Comparison of ENCODE assay signal across 22 mouse cellular contexts in the genomic region with DNA sequence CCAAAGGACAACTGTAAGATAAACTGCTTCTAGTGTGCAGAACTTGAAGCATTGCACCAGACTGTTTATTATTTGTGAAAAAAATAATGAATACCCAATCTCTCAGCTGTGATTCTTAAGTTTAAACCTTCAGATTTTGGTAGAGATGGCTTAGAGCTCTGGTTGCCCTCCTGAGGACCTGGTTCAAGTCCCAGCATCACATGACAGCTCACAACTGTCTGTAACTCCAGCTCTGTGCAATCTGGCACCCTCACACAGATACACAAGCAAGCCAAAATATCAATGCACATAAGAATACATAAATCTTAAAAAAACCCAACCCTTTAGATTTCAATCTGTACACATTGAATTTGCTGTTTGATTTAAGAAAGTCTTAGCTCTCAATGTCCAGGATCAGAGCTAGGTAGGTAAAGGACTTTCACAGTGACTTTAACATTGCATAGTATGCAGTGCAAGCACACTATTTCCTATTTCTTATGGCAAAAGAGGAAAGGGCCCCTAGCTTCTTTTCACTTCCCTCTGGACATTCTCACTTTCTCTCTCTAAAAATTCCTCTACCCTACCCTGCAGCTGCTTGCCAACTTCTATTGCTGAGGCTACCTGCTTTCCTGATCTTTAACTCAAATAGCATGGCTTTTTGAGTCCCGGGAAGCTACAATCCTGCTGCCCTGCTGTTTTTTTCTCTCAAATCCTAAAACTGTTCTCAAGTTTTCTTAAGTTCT. TPM values are rescaled to one million over a fixed set of nuclear protein-coding genes. Genes with fewer than 3 reads are reported as not detected.
A peak's percentile ranks its signal among the peaks of the same experiment; 100 is the strongest.
DNase-seq lines count a peak whose midpoint lies in the region; ATAC-seq and TF ChIP-seq lines count a peak whose summit lies in the region.
"Had no signal": no experiment of that assay in that cellular context is flagged by ENCODE, and none has a peak within 500 bp of the region (broad histone marks: within the 10 kb centered on the region; RNA-seq: fewer than 3 reads in every experiment).

No protein-coding gene starts in this region.

- peak; percentile 6 for DNase-seq in liver, postnatal 0 days
- peak; percentile 40 for DNase-seq in splenic B cell, adult 2 months (ENCODE audit: low read depth, low spot score)
- DNase-seq in cerebellum, adult 2 months: no peak
- DNase-seq in right cerebral cortex, postnatal 10 days (ENCODE audit: low spot score in 2 of 2): no peak
- DNase-seq in heart, embryonic 10.5 days (ENCODE audit: low spot score): no peak
- DNase-seq: adrenal gland, adult 8-10 months; adrenal gland, postnatal 36 days; cerebellum, adult 8-10 months; cerebellum, postnatal 14 days; forebrain, postnatal 0 days; gastrocnemius, postnatal 14 days; heart, postnatal 10 days had no signal

- H3K4me2 ChIP-seq in liver, postnatal 0 days (ENCODE audit: low read depth, low read length): no peak overlapping the region
- no peak overlapping the region for H3K4me2 ChIP-seq in liver, embryonic 12.5 days
- H3K4me2 ChIP-seq: embryonic facial prominence, embryonic 12.5 days; forebrain, embryonic 12.5 days; hindbrain, embryonic 13.5 days had no signal

- H3K9me3 ChIP-seq in liver, postnatal 0 days (ENCODE audit: low read length): no peaks in the 10 kb centered on the region
- no peaks in the 10 kb centered on the region for H3K9me3 ChIP-seq in liver, embryonic 12.5 days (replicated peaks)
- no peaks in the 10 kb centered on the region for H3K9me3 ChIP-seq in heart, embryonic 10.5 days
- H3K9me3 ChIP-seq: embryonic facial prominence, embryonic 12.5 days; forebrain, embryonic 12.5 days; hindbrain, embryonic 13.5 days had no signal

- no peaks in the 10 kb centered on the region for H3K79me2 ChIP-seq in macrophage (ENCODE audit: inconsistent target)

- H3K27ac ChIP-seq in liver, postnatal 0 days (ENCODE audit: low read depth): peak overlapping the region; percentile 71
- H3K27ac ChIP-seq in liver, embryonic 12.5 days: no peak overlapping the region
- H3K27ac ChIP-seq in bone marrow macrophage, adult 2 months (ENCODE audit: insufficient read depth, low read depth, low read length): peak overlapping the region; percentile 96
- peak overlapping the region; percentile 91 for H3K27ac ChIP-seq in macrophage
- no peak overlapping the region for H3K27ac ChIP-seq in cerebellum, adult 2 months (ENCODE audit: insufficient read depth, low read length)
- H3K27ac ChIP-seq in heart, embryonic 10.5 days: no peak overlapping the region
- H3K27ac ChIP-seq: embryonic facial prominence, embryonic 12.5 days; forebrain, embryonic 12.5 days; hindbrain, embryonic 13.5 days; hindbrain, postnatal 0 days had no signal

- no peak for TF ChIP-seq EP300 in liver, postnatal 0 days (IDR thresholded peaks at IDR 0.05; ENCODE audit: low read depth)

- no peak overlapping the region for H3K9ac ChIP-seq in liver, postnatal 0 days (replicated peaks)
- no peak overlapping the region for H3K9ac ChIP-seq in liver, embryonic 12.5 days
- H3K9ac ChIP-seq: embryonic facial prominence, embryonic 12.5 days; forebrain, embryonic 12.5 days; forebrain, postnatal 0 days; hindbrain, embryonic 13.5 days had no signal

- no peak for TF ChIP-seq POLR2A in bone marrow macrophage, adult 2 months (IDR thresholded peaks at IDR 0.05; ENCODE audit: borderline replicate concordance, low read depth, low read length)
- no peak for TF ChIP-seq POLR2A in cerebellum, adult 2 months (IDR thresholded peaks at IDR 0.05; ENCODE audit: borderline replicate concordance, insufficient read depth, low read length)

- 58% methylated on average over 1 of the region's 1 CpGs for WGBS in liver, postnatal 0 days (ENCODE audit: insufficient replicate concordance)
- 50% methylated on average over 1 of the region's 1 CpGs for WGBS in liver, embryonic 12.5 days (ENCODE audit: insufficient replicate concordance)
- WGBS in macrophage (ENCODE audit: missing documents): 45% methylated on average over 1 of the region's 1 CpGs
- 89% methylated on average over 1 of the region's 1 CpGs for WGBS in cerebellum, adult 2 months
- 88% methylated on average over 1 of the region's 1 CpGs for WGBS in heart, embryonic 10.5 days

- ATAC-seq in liver, postnatal 0 days: 0 out of 2 replicates have a peak, but pooled peaks have one; percentile 13
- no peak for ATAC-seq in liver, embryonic 12.5 days
- ATAC-seq: forebrain, postnatal 0 days; hindbrain, postnatal 0 days had no signal

- no peak for TF ChIP-seq CTCF in liver, postnatal 0 days (IDR thresholded peaks at IDR 0.05; ENCODE audit: low read depth)
- no peak for TF ChIP-seq CTCF in bone marrow macrophage, adult 2 months (IDR thresholded peaks at IDR 0.05; ENCODE audit: low read depth, low read length)
- TF ChIP-seq CTCF in cerebellum, adult 2 months (IDR thresholded peaks at IDR 0.05; ENCODE audit: borderline replicate concordance, insufficient read depth, low read depth, low read length): no peak

- no peak overlapping the region for H3K4me3 ChIP-seq in liver, postnatal 0 days (ENCODE audit: low read depth, low read length)
- no peak overlapping the region for H3K4me3 ChIP-seq in liver, embryonic 12.5 days
- H3K4me3 ChIP-seq in bone marrow macrophage, adult 2 months (ENCODE audit: insufficient read depth, low read length): peak overlapping the region; percentile 12; the same call in 1 of the 2 replicates
- no peak overlapping the region for H3K4me3 ChIP-seq in macrophage (ENCODE audit: inconsistent target)
- no peak overlapping the region for H3K4me3 ChIP-seq in cerebellum, adult 2 months (replicated peaks; ENCODE audit: insufficient read depth, low read depth, low read length)
- H3K4me3 ChIP-seq in heart, embryonic 10.5 days: no peak overlapping the region
- H3K4me3 ChIP-seq: embryonic facial prominence, embryonic 12.5 days; forebrain, embryonic 12.5 days; hindbrain, embryonic 13.5 days had no signal

- H3K27me3 ChIP-seq in liver, postnatal 0 days (ENCODE audit: insufficient read depth, low read length): no peaks in the 10 kb centered on the region
- no peaks in the 10 kb centered on the region for H3K27me3 ChIP-seq in liver, embryonic 12.5 days (replicated peaks)
- H3K27me3 ChIP-seq in splenic B cell, adult 2 months (ENCODE audit: control insufficient read depth, insufficient read depth, low read length, poor library complexity, severe bottlenecking): no peaks in the 10 kb centered on the region
- H3K27me3 ChIP-seq in cerebellum, adult 2 months (ENCODE audit: control insufficient read depth, insufficient read depth, low read length): no peaks in the 10 kb centered on the region
- H3K27me3 ChIP-seq in heart, embryonic 10.5 days (ENCODE audit: insufficient read depth, poor library complexity, severe bottlenecking): no peaks in the 10 kb centered on the region
- H3K27me3 ChIP-seq: embryonic facial prominence, embryonic 12.5 days; forebrain, embryonic 12.5 days; hindbrain, embryonic 13.5 days had no signal

- H3K36me3 ChIP-seq in liver, postnatal 0 days (replicated peaks; ENCODE audit: insufficient read depth, low read length): no peaks in the 10 kb centered on the region
- no peaks in the 10 kb centered on the region for H3K36me3 ChIP-seq in liver, embryonic 12.5 days
- H3K36me3 ChIP-seq in macrophage (ENCODE audit: inconsistent target): no peaks in the 10 kb centered on the region
- H3K36me3 ChIP-seq in splenic B cell, adult 2 months (ENCODE audit: control insufficient read depth, insufficient read depth, low read length, poor library complexity, severe bottlenecking): no peaks in the 10 kb centered on the region
- H3K36me3 ChIP-seq in heart, embryonic 10.5 days: no peaks in the 10 kb centered on the region
- H3K36me3 ChIP-seq: embryonic facial prominence, embryonic 12.5 days; forebrain, embryonic 12.5 days; hindbrain, embryonic 13.5 days had no signal

- H3K4me1 ChIP-seq in liver, postnatal 0 days (ENCODE audit: insufficient read depth): no peaks in the 10 kb centered on the region
- no peaks in the 10 kb centered on the region for H3K4me1 ChIP-seq in liver, embryonic 12.5 days
- H3K4me1 ChIP-seq in bone marrow macrophage, adult 2 months (ENCODE audit: control insufficient read depth, insufficient read depth, low read length): peaks cover 27% of the 10 kb centered on the region
- H3K4me1 ChIP-seq in cerebellum, adult 2 months (ENCODE audit: control insufficient read depth, insufficient read depth, low read length): no peaks in the 10 kb centered on the region
- H3K4me1 ChIP-seq in heart, embryonic 10.5 days: no peaks in the 10 kb centered on the region
- H3K4me1 ChIP-seq: embryonic facial prominence, embryonic 12.5 days; forebrain, embryonic 12.5 days; hindbrain, embryonic 13.5 days had no signal

RNA-seq across cellular contexts. Expression of a gene that starts 1.2 kb away (rescaled TPM):
- 0.11 TPM in 2 replicates for polyA plus RNA-seq in liver, postnatal 0 days (2015; fragmentation: Nextera tagmentation; extraction: Ambion mirVana)
- polyA plus RNA-seq in liver, embryonic 12.5 days (2016; fragmentation: Nextera tagmentation; extraction: Ambion mirVana): not detected in 2 replicates
- polyA plus RNA-seq in bone marrow macrophage, adult 2 months (2012; ENCODE audit: insufficient read depth, insufficient read length, missing spikeins): not detected in 2 replicates
- under 1 TPM in 3 of 26 experiments, not detected in 23; 0.17 to 0.25 (median 0.18) TPM for total RNA-seq in macrophage (2018; cell fraction: chromatin; rRNA removed)
- total RNA-seq in macrophage (2018; cell fraction: cytosol; rRNA removed): under 1 TPM in 15 of 26 experiments, not detected in 11; 0.03 to 0.10 (median 0.05) TPM
- under 1 TPM in 11 of 26 experiments, not detected in 15; 0.06 to 0.60 (median 0.17) TPM for total RNA-seq in macrophage (2018; cell fraction: nucleus; rRNA removed)
- 0.06 TPM in 1 of 3 replicates, not detected in the others for polyA plus RNA-seq in macrophage (2018)
- polyA plus RNA-seq in cerebellum, adult 2 months (2012; rRNA removed): not detected in 2 replicates
- polyA plus RNA-seq in heart, embryonic 10.5 days (2016; fragmentation: Nextera tagmentation; extraction: Ambion mirVana): 0.06 TPM in 1 of 2 replicates, not detected in the other
- total RNA-seq: forebrain, postnatal 0 days; gastrocnemius, adult 18-20 months; gastrocnemius, postnatal 14 days; heart, postnatal 10 days; hindbrain, postnatal 0 days had no signal
- polyA plus RNA-seq: embryonic facial prominence, embryonic 12.5 days; forebrain, embryonic 12.5 days; heart, embryonic 14.5 days had no signal

RNA-seq across cellular contexts. Expression of a gene that starts 11.4 kb away (rescaled TPM):
- 3.3 and 4.3 TPM in 2 replicates for polyA plus RNA-seq in liver, postnatal 0 days (2015; fragmentation: Nextera tagmentation; extraction: Ambion mirVana)
- 5.4 and 5.6 TPM in 2 replicates for polyA plus RNA-seq in liver, embryonic 12.5 days (2016; fragmentation: Nextera tagmentation; extraction: Ambion mirVana)
- polyA plus RNA-seq in bone marrow macrophage, adult 2 months (2012; ENCODE audit: insufficient read depth, insufficient read length, missing spikeins): 15.0 and 16.2 TPM in 2 replicates
- total RNA-seq in macrophage (2018; cell fraction: chromatin; rRNA removed): 100 to 1,000 TPM in 20 of 26 experiments, 10 to 100 TPM in 6; 74.3 to 258 (median 164) TPM
- 10 to 100 TPM in 22 of 26 experiments, 1 to 10 TPM in 4; 6.9 to 26.7 (median 14.4) TPM for total RNA-seq in macrophage (2018; cell fraction: cytosol; rRNA removed)
- 100 to 1,000 TPM in 1 of 26 experiments, 10 to 100 TPM in 25; 29.2 to 106 (median 71.1) TPM for total RNA-seq in macrophage (2018; cell fraction: nucleus; rRNA removed)
- polyA plus RNA-seq in macrophage (2018): 10.0 to 13.5 TPM (median 12.8 TPM) in 3 replicates
- 17.6 and 18.0 TPM in 2 replicates for polyA plus RNA-seq in cerebellum, adult 2 months (2012; rRNA removed)
- 20.5 and 31.8 TPM in 2 replicates for polyA plus RNA-seq in heart, embryonic 10.5 days (2016; fragmentation: Nextera tagmentation; extraction: Ambion mirVana)

RNA-seq across cellular contexts. Expression of a gene that starts 56.8 kb away (rescaled TPM):
- 0.49 and 0.56 TPM in 2 replicates for polyA plus RNA-seq in liver, postnatal 0 days (2015; fragmentation: Nextera tagmentation; extraction: Ambion mirVana)
- 0.06 and 0.13 TPM in 2 replicates for polyA plus RNA-seq in liver, embryonic 12.5 days (2016; fragmentation: Nextera tagmentation; extraction: Ambion mirVana)
- polyA plus RNA-seq in bone marrow macrophage, adult 2 months (2012; ENCODE audit: insufficient read depth, insufficient read length, missing spikeins): not detected in 2 replicates
- total RNA-seq in macrophage (2018; cell fraction: chromatin; rRNA removed): under 1 TPM in 1 of 26 experiments, not detected in 25; 0.33 TPM
- total RNA-seq in macrophage (2018; cell fraction: cytosol; rRNA removed): under 1 TPM in 10 of 26 experiments, not detected in 16; 0.06 to 0.28 (median 0.10) TPM
- total RNA-seq in macrophage (2018; cell fraction: nucleus; rRNA removed): under 1 TPM in 2 of 26 experiments, not detected in 24; 0.28 to 0.42 TPM
- 0.09 TPM in 1 of 3 replicates, not detected in the others for polyA plus RNA-seq in macrophage (2018)
- polyA plus RNA-seq in cerebellum, adult 2 months (2012; rRNA removed): 0.06 and 0.07 TPM in 2 replicates
- 0.09 and 0.26 TPM in 2 replicates for polyA plus RNA-seq in heart, embryonic 10.5 days (2016; fragmentation: Nextera tagmentation; extraction: Ambion mirVana)
- total RNA-seq: forebrain, postnatal 0 days; heart, postnatal 10 days; hindbrain, postnatal 0 days had no signal
- polyA plus RNA-seq: cortical plate, adult 2 months; forebrain, postnatal 0 days; hindbrain, postnatal 0 days had no signal

Comparison
In these comparisons a context has a peak if more than half of its experiments do, and no peak if none do; other contexts are left out.
1. H3K27ac ChIP-seq: peak in liver, postnatal 0 days (single experiment), bone marrow macrophage, adult 2 months (single experiment) and macrophage (single experiment); none in liver, embryonic 12.5 days (single experiment), cerebellum, adult 2 months (single experiment) and heart, embryonic 10.5 days (single experiment).
2. DNase-seq: peak in liver, postnatal 0 days (single experiment) and splenic B cell, adult 2 months (single experiment); none in cerebellum, adult 2 months (0 of 2), right cerebral cortex, postnatal 10 days (0 of 2) and heart, embryonic 10.5 days (single experiment).